Mouse (Mus musculus) stomach, postnatal 0 days (tissue): ENCODE measurements around the gene Scand1. TPM values are rescaled to one million over a fixed set of nuclear protein-coding genes. Genes with fewer than 3 reads are reported as not detected.

Experiments used
- ATAC-seq: fragments of 200-750 bp; cut with Nextera tagmentation; 2 replicates; pipeline ENCODE4 v1.8.0; 2017; ENCODE audit not compliant: low FRiP score, low TSS enrichment
- DNase-seq: peaks from one replicate; pipeline ENCODE4 v3.0.0-alpha.2; 2016; ENCODE audit warnings: low spot score
- H3K27ac ChIP-seq: fragments of 300-500 bp; sonication (generic); replicated peaks from 2 replicates; pipeline ENCODE4 v1.5.1; 2014; ENCODE audit warnings: mild to moderate bottlenecking, control low read depth
- H3K27me3 ChIP-seq: fragments of 300-500 bp; sonication (generic); 2 replicates; pipeline ENCODE4 v1.6.1; 2014; ENCODE audit warnings: low read length; ENCODE audit not compliant: control insufficient read depth, insufficient read depth
- H3K36me3 ChIP-seq: fragments of 300-500 bp; sonication (generic); 2 replicates; pipeline ENCODE4 v1.6.1; 2014; ENCODE audit warnings: low read length, mixed read lengths; ENCODE audit not compliant: control insufficient read depth, insufficient read depth
- H3K4me1 ChIP-seq: fragments of 300-500 bp; sonication (generic); replicated peaks from 2 replicates; pipeline ENCODE4 v1.6.1; 2014; ENCODE audit warnings: antibody characterized with exemption; ENCODE audit not compliant: control insufficient read depth, insufficient read depth
- H3K4me2 ChIP-seq: fragments of 300-500 bp; sonication (generic); replicated peaks from 2 replicates; pipeline ENCODE4 v1.6.1; 2014; ENCODE audit warnings: low read depth, mild to moderate bottlenecking, control low read depth, moderate library complexity
- H3K4me3 ChIP-seq: fragments of 300-500 bp; sonication (generic); 2 replicates; pipeline ENCODE4 v1.5.1; 2014; ENCODE audit warnings: low read depth, low read length, control low read depth
- H3K9ac ChIP-seq: fragments of 300-500 bp; sonication (generic); 2 replicates; pipeline ENCODE4 v1.6.1; 2014; ENCODE audit warnings: mild to moderate bottlenecking, low read length, control low read depth, mixed read lengths
- H3K9me3 ChIP-seq: fragments of 300-500 bp; sonication (generic); 2 replicates; pipeline ENCODE4 v1.6.1; 2016; ENCODE audit warnings: low read length; ENCODE audit not compliant: control insufficient read depth
- CTCF ChIP-seq: IDR thresholded peaks from 2 replicates; pipeline ENCODE4 v1.5.1; 2016; ENCODE audit warnings: antibody characterized with exemption, low read depth, mild to moderate bottlenecking, moderate library complexity
- EP300 ChIP-seq: optimal IDR thresholded peaks from 2 replicates; pipeline ENCODE3; 2016; ENCODE audit warnings: antibody characterized with exemption
- WGBS: fragments of 180-500 bp; shearing (Covaris S2); extraction: QIAGEN DNeasy Blood & Tissue Kit; methylation state at CpG from one replicate; pipeline ENCODE4 v1.1.7; 2014; 5-methylcytosine and 5-hydroxymethylcytosine counted together
- polyA plus RNA-seq: library from polyadenylated mRNA; unstranded; fragments of >200 nt; fragmentation: Nextera tagmentation; extraction: Ambion mirVana; gene quantifications from 2 replicates; pipeline ENCODE4 v1.2.1, GENCODE M21; 2015

Scand1 gene
- polyA plus RNA-seq = 116 TPM in 2 replicates

GRCm38 (mm10) chr2:156312297-156312897 lies at the start of gene Scand1, which contains the start of gene Cnbd2:
Gene Scand1 (minus strand): TSS chr2:156312704.
Gene Cnbd2 (plus strand): TSS chr2:156312299.
- Histone ChIP-seq H3K4me2 (peak within 1 kb of the TSS; percentile 80), H3K27me3 (no peaks in the 10 kb centered on the region), H3K4me3 (peak within 1 kb of the TSS; percentile 95), H3K27ac (peak within 1 kb of the TSS; percentile 99), H3K36me3 (no peaks in the 10 kb centered on the region), H3K4me1 (0 out of 2 replicates have a peak, but pooled peaks cover 3% of the 10 kb centered on the region), H3K9me3 (no peaks in the 10 kb centered on the region), H3K9ac (peak within 1 kb of the TSS; percentile 96)
- peak; percentile 87 for DNase-seq
- under 1% methylated on average over 41 of the region's 49 CpGs for WGBS
- ATAC-seq = peak; percentile 88
- TF ChIP-seq CTCF (peak; percentile 62), EP300 (no peak)

GRCm38 (mm10) chr2:156356031-156356430 lies 43.5 kb upstream of the Scand1 start:
- Histone ChIP-seq H3K9me3 (no peaks in the 10 kb centered on the region), H3K9ac (no peak overlapping the region), H3K4me3 (no peak overlapping the region), H3K27me3 (no peaks in the 10 kb centered on the region), H3K4me2 (no peak overlapping the region), H3K27ac (no peak overlapping the region), H3K4me1 (no peaks in the 10 kb centered on the region), H3K36me3 (no peaks in the 10 kb centered on the region)
- no peak for TF ChIP-seq CTCF
- TF ChIP-seq EP300 = no peak
- 53% methylated on average over 7 of the region's 7 CpGs for WGBS
- DNase-seq (no peak), ATAC-seq (no peak)

- DNase-seq = no peak
- 29% methylated on average over 7 of the region's 7 CpGs for WGBS
- ATAC-seq = no peak
- H3K9me3 ChIP-seq = no peaks in the 10 kb centered on the region
- TF ChIP-seq EP300 (no peak), CTCF (no peak)
- no peaks in the 10 kb centered on the region for H3K4me1 ChIP-seq
- H3K9ac ChIP-seq = no peak overlapping the region
- no peak overlapping the region for H3K4me2 ChIP-seq
- no peaks in the 10 kb centered on the region for H3K27me3 ChIP-seq
- H3K4me3 ChIP-seq = no peak overlapping the region
- H3K27ac ChIP-seq = no peak overlapping the region
- no peaks in the 10 kb centered on the region for H3K36me3 ChIP-seq
Observed at GRCm38 (mm10) chr2:156353265-156353692, 40.8 kb upstream of the Scand1 start.

- Histone ChIP-seq H3K27me3 (no peaks in the 10 kb centered on the region), H3K9me3 (no peaks in the 10 kb centered on the region), H3K4me2 (no peak overlapping the region), H3K4me1 (no peaks in the 10 kb centered on the region), H3K27ac (no peak overlapping the region), H3K36me3 (no peaks in the 10 kb centered on the region), H3K4me3 (no peak overlapping the region), H3K9ac (no peak overlapping the region)
- TF ChIP-seq CTCF (peak; percentile 58), EP300 (no peak)
- ATAC-seq (no peak), DNase-seq (no peak)
- 79% methylated on average over 8 of the region's 8 CpGs for WGBS
Observed at GRCm38 (mm10) chr2:156352413-156353165, 40.1 kb upstream of the Scand1 start.

GRCm38 (mm10) chr2:156351243-156351642 lies 38.7 kb upstream of the Scand1 start:
- TF ChIP-seq CTCF (peak; percentile 32; the same call in 1 of the 2 replicates), EP300 (no peak)
- Histone ChIP-seq H3K9me3 (no peaks in the 10 kb centered on the region), H3K27me3 (no peaks in the 10 kb centered on the region), H3K9ac (no peak overlapping the region), H3K4me2 (no peak overlapping the region), H3K4me3 (no peak overlapping the region), H3K4me1 (no peaks in the 10 kb centered on the region), H3K36me3 (no peaks in the 10 kb centered on the region), H3K27ac (no peak overlapping the region)
- ATAC-seq (no peak), DNase-seq (no peak)
- WGBS = 80% methylated on average over 7 of the region's 7 CpGs

- WGBS = 79% methylated on average over 4 of the region's 4 CpGs
- H3K4me2 ChIP-seq = no peak overlapping the region
- H3K27ac ChIP-seq = no peak overlapping the region
- no peaks in the 10 kb centered on the region for H3K27me3 ChIP-seq
- H3K9ac ChIP-seq = no peak overlapping the region
- no peaks in the 10 kb centered on the region for H3K4me1 ChIP-seq
- DNase-seq = no peak
- H3K36me3 ChIP-seq = no peaks in the 10 kb centered on the region
- no peak for ATAC-seq
- H3K9me3 ChIP-seq = no peaks in the 10 kb centered on the region
- no peak for TF ChIP-seq CTCF
- no peak for TF ChIP-seq EP300
- no peak overlapping the region for H3K4me3 ChIP-seq
Observed at GRCm38 (mm10) chr2:156349286-156349848, 36.9 kb upstream of the Scand1 start.
